Mouse (Mus musculus) testis, adult 10 weeks (tissue): ENCODE measurements around the gene Lzts2. TPM values are rescaled to one million over a fixed set of nuclear protein-coding genes. Genes with fewer than 3 reads are reported as not detected.

Experiments used
- polyA plus RNA-seq: library from polyadenylated mRNA; stranded (reverse); fragments of 350-450 nt; fragmentation: Illumina TruSeq; extraction: RNeasy Lipid Tissue Mini Kit (QIAGEN cat#74804); gene quantifications from one replicate; pipeline ENCODE4 v1.2.3, GENCODE M21; 2014; ENCODE audit warnings: low read depth, low replicate concordance

Lzts2 gene
- 2.3 TPM for polyA plus RNA-seq

DNA sequence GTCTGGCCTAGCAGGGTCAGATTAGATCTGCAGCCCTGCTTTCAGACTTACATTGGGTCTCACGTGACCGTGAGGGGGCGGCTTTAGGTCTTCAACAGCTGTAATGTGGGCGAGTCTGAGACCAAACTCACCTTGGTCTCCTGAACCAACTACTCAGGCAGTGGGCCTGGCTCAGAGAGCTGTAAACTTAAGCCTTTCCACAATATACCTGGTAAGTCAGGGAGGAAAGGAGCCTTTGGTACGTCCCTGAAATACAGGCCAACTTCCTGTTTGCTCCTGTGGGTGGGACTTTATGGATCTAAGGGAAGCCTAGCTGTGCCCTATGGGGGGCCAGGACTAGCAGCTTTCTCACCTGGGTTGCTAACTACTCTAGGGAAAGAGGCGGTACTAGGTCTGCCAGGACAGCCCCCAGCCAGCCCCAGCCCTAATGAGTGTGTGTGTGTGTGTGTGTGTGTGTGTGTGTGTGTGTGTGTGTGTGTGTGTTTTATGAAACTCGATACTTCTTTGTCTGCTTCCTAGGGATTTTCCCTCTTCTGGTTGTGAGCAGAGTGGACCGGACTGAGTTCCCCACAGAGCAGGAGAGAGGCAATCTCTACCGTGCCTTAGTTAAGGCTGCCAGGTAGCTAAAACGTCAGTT lies at the start of gene Lzts2:
Gene Lzts2 (plus strand): TSS at position 80 of the 637 bp plus-strand sequence.

DNA sequence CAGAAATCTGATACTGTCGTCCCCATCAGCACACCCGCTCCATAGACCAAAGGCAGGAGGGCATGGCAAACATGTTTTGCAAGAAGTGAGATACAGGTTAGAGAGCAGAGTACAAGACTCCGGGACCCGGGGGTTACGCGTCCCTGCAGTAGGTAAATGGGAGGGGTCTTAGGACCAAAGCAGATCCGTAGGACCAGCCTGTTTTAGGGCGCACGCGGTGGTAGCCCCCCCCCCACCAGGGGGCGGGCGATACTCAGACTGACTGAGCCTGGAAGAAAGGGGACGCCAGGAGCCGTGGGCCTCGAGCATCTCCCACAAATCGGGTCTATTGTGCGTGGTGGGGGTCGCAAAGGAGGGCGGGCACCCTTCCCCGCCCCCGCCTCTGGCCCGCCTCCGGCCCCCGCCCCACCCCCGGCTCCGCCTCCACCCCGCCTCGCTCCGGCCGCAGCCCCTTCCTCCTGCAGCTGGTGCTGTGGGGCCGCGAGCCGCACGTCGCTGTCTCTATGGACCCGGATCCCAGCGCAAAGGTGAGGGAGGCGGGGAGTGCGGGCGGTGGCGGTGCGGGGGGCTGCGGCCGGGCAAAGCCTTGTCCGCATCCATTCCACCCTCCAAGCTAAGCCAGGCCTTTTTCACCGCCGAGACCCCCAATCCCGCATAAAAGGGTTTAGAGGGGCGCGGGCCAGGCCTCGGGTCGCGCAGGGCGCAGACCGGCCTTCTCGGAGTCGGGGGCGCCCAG lies 25.2 kb upstream of the Lzts2 start, which contains the start of gene Sema4g:
Gene Sema4g (plus strand): TSS at position 271 of the 736 bp plus-strand sequence.

DNA sequence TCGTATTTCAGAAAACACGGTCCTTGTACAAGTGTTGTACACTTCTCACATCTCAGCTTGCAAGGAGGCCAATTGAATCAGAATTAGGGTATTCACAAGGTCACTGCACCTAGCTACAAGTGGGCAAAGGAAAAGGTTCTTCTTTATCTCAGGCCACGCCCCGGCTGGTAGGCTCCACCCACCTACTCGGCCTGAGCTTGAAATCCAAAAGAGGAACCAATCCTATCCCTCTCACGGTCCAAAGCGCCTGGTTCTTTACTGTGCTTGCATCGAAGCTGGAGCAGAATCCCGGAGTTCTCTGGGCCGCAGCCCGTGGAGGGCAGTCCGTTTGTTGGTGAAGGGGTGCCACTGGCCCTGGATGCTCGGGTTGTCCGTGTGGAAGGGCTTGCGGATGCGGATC lies 8.8 kb upstream of the Lzts2 start, which contains the start of gene Twnk:
Gene Twnk (plus strand): TSS at position 220 of the 400 bp plus-strand sequence.

DNA sequence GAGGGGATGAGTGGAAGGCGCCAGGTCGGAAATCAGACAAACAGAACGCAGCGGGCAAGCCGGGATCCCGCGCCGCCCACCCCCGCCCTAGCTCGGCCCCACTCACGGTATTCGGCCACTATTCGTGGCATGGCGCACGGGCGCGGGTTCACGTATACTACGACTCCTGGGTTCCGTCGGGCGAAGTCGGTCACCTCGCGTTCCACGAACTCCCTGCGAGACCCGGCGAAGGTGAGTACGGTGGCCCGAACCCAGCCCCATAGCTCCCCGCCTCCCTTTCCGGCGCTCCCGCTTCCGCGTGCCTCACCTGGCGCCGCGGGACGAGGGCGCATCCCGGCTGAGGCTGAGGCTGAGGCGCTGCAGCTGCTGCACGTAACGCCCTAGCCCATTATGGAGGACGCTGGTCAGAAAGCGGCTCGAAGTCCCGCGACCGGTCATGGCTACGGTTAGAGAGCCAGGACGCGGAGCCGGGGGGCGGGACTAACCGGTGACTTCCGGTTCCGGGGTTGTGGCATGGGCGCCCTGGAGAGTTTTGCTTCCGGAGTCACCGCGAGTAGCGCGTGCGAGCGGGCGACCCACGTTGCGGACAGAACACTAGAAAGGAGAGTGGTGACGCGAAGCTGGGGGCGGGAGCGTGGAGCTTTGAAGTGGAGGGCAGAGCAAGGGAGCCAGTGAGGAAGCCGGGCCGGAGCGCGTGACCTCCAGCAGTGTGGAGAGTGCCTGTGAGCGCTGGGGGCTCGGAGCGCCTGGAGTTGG lies 8.1 kb upstream of the Lzts2 start, which contains the start of gene Mrpl43:
Gene Mrpl43 (minus strand): TSS at position 486 of the 756 bp plus-strand sequence.

DNA sequence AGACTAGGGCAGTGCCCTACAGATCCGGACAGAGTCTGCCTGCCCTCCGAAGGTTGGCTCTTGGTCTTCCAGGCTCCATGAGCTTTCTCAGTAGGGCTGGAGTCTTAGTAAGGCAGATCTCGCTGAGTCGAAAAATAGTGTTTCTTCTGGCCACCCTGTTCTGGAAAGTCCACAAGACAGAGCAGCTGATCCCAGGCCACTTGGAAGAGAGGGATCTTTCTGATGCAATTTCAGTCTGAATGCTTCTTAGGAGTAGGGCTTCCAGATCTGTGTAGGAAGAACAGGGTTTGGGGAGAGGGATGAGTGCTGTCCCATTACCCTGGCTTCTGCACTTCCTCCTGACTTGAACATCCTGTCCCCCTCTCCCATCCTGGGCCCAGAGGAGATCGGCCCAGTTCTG lies 31.4 kb downstream of the Lzts2 start, which contains the start of gene Pdzd7:
Gene Pdzd7 (minus strand): TSS at position 67 of the 400 bp plus-strand sequence.

DNA sequence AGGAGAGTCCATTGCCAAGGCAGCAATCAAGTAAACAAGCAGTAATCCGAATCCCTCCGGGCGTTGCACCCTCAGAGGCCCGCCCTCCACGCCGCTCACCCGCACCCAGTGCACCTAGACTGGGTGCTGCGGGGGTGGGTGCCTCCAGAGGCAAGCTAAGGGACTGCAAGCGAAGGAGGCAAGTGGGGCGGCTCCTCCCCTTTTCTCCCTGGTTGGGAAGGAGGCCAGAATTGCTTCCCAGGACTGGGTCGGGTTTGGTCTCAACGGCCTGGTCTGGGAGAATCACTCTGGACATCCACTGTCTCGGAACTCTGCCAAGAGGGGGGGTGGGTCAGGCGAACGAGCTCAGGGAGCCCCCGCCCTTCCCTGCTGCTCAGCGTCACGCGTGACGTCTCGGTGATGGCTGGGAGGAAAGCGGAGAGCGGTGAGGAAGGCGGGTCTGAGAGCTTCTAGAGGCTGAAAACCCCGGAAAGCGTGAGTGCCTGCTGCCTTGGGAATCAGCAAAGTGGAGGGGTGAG lies 33.3 kb downstream of the Lzts2 start, which contains the start of gene Sfxn3:
Gene Sfxn3 (plus strand): TSS at position 87 of the 518 bp plus-strand sequence.

DNA sequence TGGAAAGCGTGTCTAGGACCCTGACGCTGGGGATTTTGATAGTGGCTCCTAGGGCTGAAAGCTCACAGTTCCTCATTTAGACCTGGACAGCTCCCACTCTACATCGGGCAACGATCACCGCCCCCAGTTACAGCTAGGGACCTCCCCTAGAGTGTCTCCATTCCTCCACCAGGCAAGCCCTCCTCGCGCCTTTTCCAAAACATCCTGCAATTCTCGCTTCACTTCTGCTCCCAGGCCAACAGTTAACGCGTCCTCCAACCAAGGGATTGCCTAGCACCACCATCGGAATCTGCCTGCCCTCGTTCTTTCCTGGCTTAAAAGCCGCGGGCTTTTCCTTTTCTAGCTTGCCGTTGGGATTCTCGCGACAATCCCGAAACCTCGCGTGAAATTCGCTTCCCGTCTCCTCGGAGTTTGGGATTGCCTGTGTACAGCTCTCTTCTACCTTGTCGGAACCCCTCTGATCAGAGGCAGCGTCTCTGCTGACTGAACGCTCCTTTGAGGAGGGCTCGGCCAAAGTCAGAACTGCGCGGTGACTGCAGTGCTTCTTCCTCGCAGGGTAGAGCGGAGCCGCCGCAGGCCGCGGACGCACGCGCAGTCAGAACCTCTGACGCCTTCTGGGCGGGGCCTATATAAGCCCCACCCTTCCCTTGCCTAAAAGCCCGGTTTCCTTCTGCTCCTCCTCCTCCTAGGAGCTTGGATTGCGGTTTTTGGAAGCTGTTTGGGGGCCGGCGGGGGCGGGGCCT lies 60.5 kb downstream of the Lzts2 start, which contains the start of gene Kazald1:
Gene Kazald1 (plus strand): TSS at position 662 of the 743 bp plus-strand sequence.

Other genes with a start within 250 kb of the Lzts2 start
- gene Slf2, start 83.3 kb upstream of the Lzts2 start, polyA plus RNA-seq = 49.9 TPM
- gene Sema4g, start 25.3 kb upstream of the Lzts2 start, polyA plus RNA-seq = 1.0 TPM
- gene Twnk, start 8.8 kb upstream of the Lzts2 start, polyA plus RNA-seq = 2.4 TPM
- 9.3 TPM for gene Mrpl43, start 8.0 kb upstream of the Lzts2 start, polyA plus RNA-seq
- 0.18 TPM for gene Pdzd7, start 31.3 kb downstream of the Lzts2 start, polyA plus RNA-seq
- gene Sfxn3, start 33.1 kb downstream of the Lzts2 start, polyA plus RNA-seq = 6.5 TPM
- gene Kazald1, start 60.8 kb downstream of the Lzts2 start, polyA plus RNA-seq = 0.25 TPM
- not detected for gene Tlx1, start 136.3 kb downstream of the Lzts2 start, polyA plus RNA-seq
- not detected for gene Lbx1, start 221.4 kb downstream of the Lzts2 start, polyA plus RNA-seq